Mouse (Mus musculus) layer of hippocampus, postnatal 36 days (tissue): ENCODE results near the gene Dnase1. TPM values are rescaled to one million over a fixed set of nuclear protein-coding genes. Genes with fewer than 3 reads are reported as not detected.
"Not testable (repeated sequence)": the region's sequence is repeated elsewhere in the genome, so short reads cannot be mapped to it uniquely, and the experiment has no call there.

ENCODE experiments used
- DNase-seq, 2 experiments: peaks; one replicate each; pipeline ENCODE4 v3.0.0; 2022
- microRNA-seq, 2 experiments: library from miRNA; unstranded; fragments of <30 nt; microRNA quantifications; one replicate each; pipeline ENCODE4 v1.2.0; 2021
- total RNA-seq, 2 experiments: library from RNA; stranded (reverse); gene quantifications; 2 replicates each; pipeline ENCODE4 v1.2.3; 2021

The Dnase1 gene
- total RNA-seq, 2 experiments from 2014 or later: not detected

DNA sequence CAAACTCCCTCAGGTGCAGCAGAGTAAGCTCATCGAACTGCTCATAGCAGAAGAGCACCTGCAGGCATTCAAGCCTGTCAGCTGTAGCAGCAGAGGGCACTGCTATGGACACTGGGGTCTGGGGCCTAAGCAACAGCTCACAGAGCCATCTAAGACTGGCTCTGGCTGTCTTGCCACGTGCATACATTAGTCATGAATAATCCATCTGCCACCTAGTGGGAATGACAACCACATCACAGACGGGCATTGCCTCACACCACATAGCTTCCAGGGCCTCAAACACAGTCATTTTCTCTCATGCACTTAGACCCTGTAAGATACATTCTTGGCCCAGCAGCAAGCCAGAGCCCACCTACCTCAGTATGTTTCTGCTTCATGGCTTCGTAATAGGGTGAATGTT is 8.8 kb downstream of the Dnase1 start:
- DNase-seq: no peak

DNA sequence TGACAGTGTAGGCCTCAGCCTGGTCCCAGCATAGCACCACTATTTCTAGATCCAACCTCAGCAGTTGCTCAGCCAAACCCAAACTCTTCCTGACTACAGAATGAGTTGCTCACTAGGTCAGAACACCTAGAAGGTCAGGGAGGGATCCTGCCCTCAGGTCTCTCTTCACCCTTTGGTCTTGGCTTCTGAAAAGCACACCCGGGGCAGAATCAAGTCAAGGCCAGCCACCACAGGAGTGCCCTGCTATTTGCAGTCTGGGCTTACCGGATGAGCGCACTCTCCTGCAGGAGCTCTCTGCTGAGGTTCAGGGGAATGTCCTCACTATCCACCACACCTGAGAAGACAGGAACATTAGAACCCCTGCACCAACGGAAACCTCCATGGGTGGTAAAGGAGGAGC is 15.9 kb downstream of the Dnase1 start:
- DNase-seq: no peak

GRCm38 (mm10) chr16:4053811-4054210 is 17.1 kb downstream of the Dnase1 start:
- DNase-seq: no peak

GRCm38 (mm10) chr16:4064945-4065344 is 28.2 kb downstream of the Dnase1 start:
- DNase-seq: no peak

DNA sequence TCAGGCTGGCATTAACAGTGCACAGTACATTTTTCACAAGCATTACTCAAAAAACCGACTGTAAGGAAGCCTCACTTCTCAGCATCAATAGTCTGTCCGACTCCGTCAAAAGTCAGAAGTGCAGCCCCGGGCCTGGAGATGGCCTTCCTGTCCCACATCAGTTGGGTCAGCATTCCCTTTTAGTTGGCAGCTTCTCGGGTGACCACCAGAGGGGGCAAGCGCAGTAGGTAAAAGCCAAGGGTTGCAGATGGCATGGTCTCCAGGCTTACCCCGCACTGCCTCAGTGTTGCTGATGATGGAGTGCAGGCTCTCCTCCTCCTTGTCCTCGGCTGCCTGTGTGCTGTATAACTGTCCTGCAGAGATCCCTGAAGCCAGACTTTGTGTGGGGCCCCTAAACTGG is 31.8 kb downstream of the Dnase1 start:
- DNase-seq: peak in 1 of 2 experiments; percentile 50

DNA sequence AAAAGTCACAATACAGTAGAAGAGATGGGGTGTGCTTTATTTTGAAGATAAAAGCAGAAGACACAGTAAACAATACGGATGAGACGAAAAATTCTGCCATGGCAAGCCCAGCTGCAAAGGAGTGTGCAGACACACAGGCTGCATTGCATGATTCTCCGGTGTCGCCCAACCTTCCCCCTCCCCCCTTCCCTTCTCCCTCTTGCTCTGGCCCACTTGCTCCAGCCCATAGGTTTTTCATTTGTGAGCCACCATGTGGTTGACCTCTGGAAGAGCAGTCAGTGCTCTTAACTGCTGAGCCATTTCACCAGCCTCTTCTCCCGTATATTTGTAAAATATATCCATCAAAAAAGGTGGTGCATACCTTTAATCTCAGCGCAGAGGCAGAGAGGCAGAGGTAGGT is 37.6 kb downstream of the Dnase1 start:
- DNase-seq: no peak

GRCm38 (mm10) chr16:4074836-4075235 is 38.1 kb downstream of the Dnase1 start:
- no peak for DNase-seq

DNA sequence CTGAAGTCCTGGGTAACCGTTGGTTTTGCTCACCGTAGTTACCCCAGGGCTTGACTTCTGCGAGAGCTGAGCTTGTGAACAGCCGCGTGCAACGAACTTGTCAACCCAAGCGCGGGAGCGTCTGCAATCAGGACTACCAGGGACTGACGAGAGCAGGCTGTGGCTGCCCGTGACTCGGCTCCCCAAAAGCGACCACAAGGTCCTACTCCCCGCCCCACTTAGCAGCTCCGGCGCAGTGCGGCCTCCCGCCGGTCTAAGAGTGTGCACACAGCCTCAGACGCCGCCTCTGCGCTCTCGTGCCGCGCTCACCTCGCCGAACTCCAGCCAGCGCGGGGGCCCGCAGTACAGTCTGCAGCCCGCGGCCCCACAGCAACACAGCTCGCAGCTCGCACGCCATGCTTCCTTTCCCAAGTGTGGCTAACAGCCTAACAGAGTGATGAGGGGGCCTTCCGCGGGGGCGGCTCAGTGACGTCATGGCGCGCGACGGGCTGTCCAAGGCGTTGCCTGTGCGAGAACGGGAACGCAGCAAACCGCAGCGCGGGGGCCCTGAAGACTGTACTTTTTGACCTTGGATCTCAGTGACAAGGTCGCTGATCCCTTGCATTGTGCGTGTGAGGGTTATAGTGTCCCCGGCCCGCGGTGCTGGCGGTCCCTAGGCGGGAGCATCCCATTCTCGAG is 40.8 kb downstream of the Dnase1 start, which contains the start of gene Trap1:
Gene Trap1, minus strand, starts transcription at position 444 of the 678 bp plus-strand sequence.
- DNase-seq: peak; percentile 94 to 95

DNA sequence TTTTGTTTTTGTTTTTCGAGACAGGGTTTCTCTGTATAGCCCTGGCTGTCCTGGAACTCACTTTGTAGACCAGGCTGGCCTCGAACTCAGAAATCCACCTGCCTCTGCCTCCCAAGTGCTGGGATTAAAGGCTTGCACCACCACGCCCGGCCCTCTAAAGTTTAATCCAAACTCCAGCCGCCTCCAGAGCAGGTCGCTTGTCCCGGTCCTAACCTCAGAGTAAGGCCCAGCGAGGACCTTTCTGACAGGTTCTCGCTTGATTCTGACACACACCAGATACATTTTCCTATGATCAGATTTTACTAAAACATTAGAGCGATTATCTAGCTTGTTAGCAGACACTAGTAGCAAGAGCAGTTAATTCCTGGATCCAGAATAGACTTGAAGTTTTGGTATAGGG is 41.6 kb downstream of the Dnase1 start:
- not testable (repeated sequence) for DNase-seq

DNA sequence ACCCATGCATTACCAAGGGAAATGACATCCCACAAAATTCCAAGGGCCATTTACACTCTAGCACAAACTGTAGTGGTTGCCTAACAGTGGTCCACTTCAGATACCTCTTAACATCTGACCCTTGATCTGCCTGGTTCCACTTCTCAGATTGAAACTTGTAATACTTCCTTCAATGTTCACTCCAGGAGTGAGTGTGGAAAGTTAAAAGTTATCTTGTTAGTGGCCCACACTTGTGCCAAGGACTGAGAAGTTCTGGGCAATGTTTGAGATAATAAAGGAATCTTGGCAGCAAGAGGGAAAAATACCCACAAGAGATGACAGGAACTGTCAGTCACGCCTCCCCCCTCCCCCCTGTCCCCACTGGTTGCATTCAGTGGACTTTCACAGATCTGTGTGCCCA is 42.9 kb downstream of the Dnase1 start:
- no peak for DNase-seq

GRCm38 (mm10) chr16:4080419-4080818 is 43.7 kb downstream of the Dnase1 start:
- DNase-seq: not testable (repeated sequence)

- DNase-seq: no peak
These were observed 48.3 kb downstream of the Dnase1 start for GRCm38 (mm10) chr16:4085051-4085450.

DNA sequence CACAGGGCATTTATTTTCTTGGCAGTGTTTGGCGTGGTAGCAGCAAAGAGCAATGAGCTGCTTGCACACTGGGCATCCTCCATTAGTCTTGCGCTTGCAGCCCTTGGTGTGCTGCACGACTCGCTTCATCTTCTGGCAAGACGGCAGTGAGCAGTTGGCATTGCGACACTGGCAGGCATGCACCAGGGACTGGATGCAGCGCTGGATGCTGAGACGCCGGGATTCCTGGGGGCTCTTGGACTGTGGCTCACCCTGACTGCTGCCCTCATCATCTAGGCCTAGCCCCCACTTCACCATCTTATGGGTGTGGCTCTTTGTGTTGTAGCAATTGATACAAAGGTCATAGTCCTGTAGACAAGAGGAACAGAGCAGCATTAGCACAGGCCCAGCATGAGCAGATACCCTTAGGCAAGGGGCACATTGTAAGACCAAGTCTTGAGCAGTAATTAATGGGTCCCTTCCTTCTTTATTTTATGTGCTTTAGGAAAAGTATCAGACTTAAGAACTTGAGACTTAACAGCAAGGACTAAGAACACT is 49.2 kb downstream of the Dnase1 start:
- no peak for DNase-seq

DNA sequence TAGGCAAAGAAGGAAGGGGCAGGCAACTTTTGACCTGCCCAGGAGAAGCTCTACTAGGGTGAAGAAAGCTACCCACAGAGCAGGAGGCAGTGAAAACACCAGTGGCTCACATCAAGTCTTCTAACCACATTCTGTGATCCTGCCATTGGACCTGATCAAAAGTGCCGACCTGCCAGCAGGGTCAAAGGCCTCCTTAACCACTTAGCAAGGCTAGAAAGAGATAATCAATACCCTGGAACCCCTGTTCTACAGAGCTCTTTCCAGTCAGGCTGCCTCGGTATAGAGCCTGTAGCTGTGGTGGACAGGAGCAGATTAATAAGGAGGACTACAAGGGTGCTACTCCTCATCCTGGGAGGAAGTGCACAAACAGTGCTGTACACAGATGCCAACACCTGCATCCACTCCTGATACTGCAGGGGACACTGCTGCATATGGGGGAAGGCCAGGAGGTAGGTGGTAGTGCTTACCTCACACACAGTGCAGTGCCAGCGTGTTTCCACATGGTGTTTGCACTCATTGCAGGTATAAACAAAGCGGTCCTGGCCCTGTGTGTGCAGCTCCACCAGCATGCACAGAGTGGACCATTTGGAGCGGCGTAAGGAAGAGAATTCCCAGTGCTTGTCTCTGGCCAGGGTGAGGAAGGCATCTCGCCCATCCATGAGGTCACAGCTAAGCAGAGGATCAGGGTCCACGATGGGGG is 50.6 kb downstream of the Dnase1 start:
- DNase-seq: no peak

Small RNAs within 50 kb of the gene (microRNA-seq; reads per million reads assigned to microRNA genes)
- gene Gm23413: 0 reads per million in 2 experiments

Other genes starting within 250 kb of the Dnase1 start
- not detected for gene Olfr15, start 206.1 kb upstream of the Dnase1 start, total RNA-seq
- gene Zfp174, start 189.7 kb upstream of the Dnase1 start, total RNA-seq: 1 to 10 TPM; 4.4 to 5.0 TPM
- gene Naa60, start 164.6 kb upstream of the Dnase1 start, total RNA-seq: 100 to 1,000 TPM in 1 of 2 experiments, 10 to 100 TPM in 1; 89.6 to 123 TPM
- 10 to 100 TPM; 23.7 to 25.2 TPM for gene Zfp597, start 152.4 kb upstream of the Dnase1 start, total RNA-seq
- gene Gm20695, start 152.3 kb upstream of the Dnase1 start, total RNA-seq: under 1 TPM; 0.60 to 0.66 TPM
- gene 1700037C18Rik, start 128.3 kb upstream of the Dnase1 start, total RNA-seq: 1 to 10 TPM; 4.6 to 5.2 TPM
- 10 to 100 TPM; 30.2 to 32.0 TPM for gene Cluap1, start 128.1 kb upstream of the Dnase1 start, total RNA-seq
- gene Nlrc3, start 60.3 kb upstream of the Dnase1 start, total RNA-seq: 1 to 10 TPM; 2.2 to 2.9 TPM
- 10 to 100 TPM; 46.4 to 48.1 TPM for gene Slx4, start 33.2 kb upstream of the Dnase1 start, total RNA-seq
- 10 to 100 TPM; 72.4 to 73.2 TPM for gene Trap1, start 40.9 kb downstream of the Dnase1 start, total RNA-seq
- 10 to 100 TPM; 77.3 to 96.4 TPM for gene Crebbp, start 177.1 kb downstream of the Dnase1 start, total RNA-seq